Mouse (Mus musculus) spleen, postnatal 10 days (tissue): ENCODE data around the gene Ino80d.
"Not testable (repeated sequence)": the region's sequence is repeated elsewhere in the genome, so short reads cannot be mapped to it uniquely, and the experiment has no call there.

Source experiments
- DNase-seq, 2 experiments: peaks; one replicate each; pipeline ENCODE4 v3.0.0; 2021 to 2022; ENCODE audit warnings: low spot score in 2 of 2

The Ino80d gene

GRCm38 (mm10) chr1:63114136-63114781 is at the start of gene Ino80d:
Gene Ino80d (minus strand): TSS chr1:63114667.
- peak; percentile 76 to 85 for DNase-seq

- DNase-seq, result no peak
Observed at GRCm38 (mm10) chr1:63140231-63140630, 25.8 kb upstream of the Ino80d start.

GRCm38 (mm10) chr1:63138586-63138985 is 24.1 kb upstream of the Ino80d start:
- not testable (repeated sequence) for DNase-seq

GRCm38 (mm10) chr1:63137971-63138370 is 23.5 kb upstream of the Ino80d start:
- DNase-seq, result no peak

- DNase-seq, result no peak
Observed at GRCm38 (mm10) chr1:63134530-63134929, 20.1 kb upstream of the Ino80d start.

- no peak for DNase-seq
Observed at GRCm38 (mm10) chr1:63131766-63132165, 17.3 kb upstream of the Ino80d start.

GRCm38 (mm10) chr1:63130883-63131282 is 16.4 kb upstream of the Ino80d start:
- DNase-seq, result no peak

- no peak for DNase-seq
Observed at GRCm38 (mm10) chr1:63129857-63130690, 15.6 kb upstream of the Ino80d start.

- no peak for DNase-seq
Observed at GRCm38 (mm10) chr1:63129273-63129672, 14.8 kb upstream of the Ino80d start.

GRCm38 (mm10) chr1:63126206-63126605 is 11.7 kb upstream of the Ino80d start:
- no peak for DNase-seq

- no peak for DNase-seq
Observed at GRCm38 (mm10) chr1:63123823-63124450, 9.5 kb upstream of the Ino80d start.

- DNase-seq, result no peak
Observed at GRCm38 (mm10) chr1:63122005-63122404, 7.5 kb upstream of the Ino80d start.

GRCm38 (mm10) chr1:63120382-63120781 is 5.9 kb upstream of the Ino80d start:
- DNase-seq, result no peak

GRCm38 (mm10) chr1:63119675-63120074 is 5.2 kb upstream of the Ino80d start:
- no peak for DNase-seq

- no peak for DNase-seq
Observed at GRCm38 (mm10) chr1:63115540-63115939, 1.1 kb upstream of the Ino80d start.

GRCm38 (mm10) chr1:63115096-63115495 is 629 bp upstream of the Ino80d start:
- no peak for DNase-seq

- peak; percentile 79 to 82 for DNase-seq
Observed at GRCm38 (mm10) chr1:63113274-63114135, 962 bp downstream of the Ino80d start.

GRCm38 (mm10) chr1:63112865-63113261 is 1.6 kb downstream of the Ino80d start:
- DNase-seq, result peak; percentile 59 to 69

GRCm38 (mm10) chr1:63112151-63112864 is 2.2 kb downstream of the Ino80d start:
- no peak for DNase-seq

GRCm38 (mm10) chr1:63110536-63111285 is 3.8 kb downstream of the Ino80d start:
- peak; percentile 26 to 72 for DNase-seq
